Mouse (Mus musculus) cerebellum, adult 2 months (tissue): ENCODE measurements around the gene Tmem164.

Experiments used
- CTCF ChIP-seq: fragments of 200-500 bp; IDR thresholded peaks from 2 replicates; pipeline ENCODE4 v1.5.1; 2011; ENCODE audit warnings: low read depth, mild to moderate bottlenecking, control low read depth, low read length, moderate library complexity, borderline replicate concordance; ENCODE audit not compliant: insufficient read depth
- POLR2A ChIP-seq: fragments of 200-500 bp; IDR thresholded peaks from 2 replicates; pipeline ENCODE4 v1.6.1; 2011; ENCODE audit warnings: low read length, control low read depth, borderline replicate concordance; ENCODE audit not compliant: insufficient read depth

DNA sequence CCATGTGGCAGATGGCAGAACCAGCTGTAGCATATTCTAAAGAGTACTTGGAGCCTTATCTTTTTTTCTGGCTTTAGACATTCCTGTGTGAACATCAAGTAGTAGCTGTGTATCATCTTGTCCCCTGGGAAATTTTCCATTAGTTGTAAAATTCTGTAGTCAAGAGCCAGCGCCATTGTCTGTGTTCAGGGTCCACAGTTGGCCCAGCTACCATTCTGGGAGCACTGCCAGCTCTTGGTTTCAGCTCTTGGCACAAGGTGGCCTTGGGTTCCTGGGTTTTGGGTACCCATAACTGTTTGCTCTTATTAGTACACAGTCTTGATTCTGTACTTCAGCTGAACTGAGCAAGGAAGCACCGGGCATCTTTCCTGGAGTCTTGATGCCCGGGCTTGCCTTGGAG is 123.4 kb downstream of the Tmem164 start:
- TF ChIP-seq POLR2A (no peak), CTCF (no peak)
